Mouse (Mus musculus) mouse embryonic stem cell (cell line): Measurements from ENCODE around the gene Cers6.

Source experiments
- in situ Hi-C, 2 experiments: fragments of 300-500 bp; cut with MboI; formaldehyde crosslinking; loops; 1 replicate in 1 of 2; 3 replicates in 1 of 2; pipeline ENCODE4 v1.14.3; 2019 to 2020; ENCODE audit warnings: low sequenced_read_pairs in 2 of 2, low pct_unique_long_range_greater_than_20kb in 1 of 2, mixed read lengths in 1 of 2; ENCODE audit not compliant: unreplicated experiment in 1 of 2

Gene Cers6

GRCm38 (mm10) chr2:69080760-69081159 lies 219.5 kb downstream of the Cers6 start:
- in situ Hi-C loops, result no loop called here

- in situ Hi-C loops, result no loop called here
Observed at GRCm38 (mm10) chr2:69082499-69083197, 221.4 kb downstream of the Cers6 start.

GRCm38 (mm10) chr2:69083198-69083509 lies 221.9 kb downstream of the Cers6 start:
- in situ Hi-C loops, result no loop called here

DNA sequence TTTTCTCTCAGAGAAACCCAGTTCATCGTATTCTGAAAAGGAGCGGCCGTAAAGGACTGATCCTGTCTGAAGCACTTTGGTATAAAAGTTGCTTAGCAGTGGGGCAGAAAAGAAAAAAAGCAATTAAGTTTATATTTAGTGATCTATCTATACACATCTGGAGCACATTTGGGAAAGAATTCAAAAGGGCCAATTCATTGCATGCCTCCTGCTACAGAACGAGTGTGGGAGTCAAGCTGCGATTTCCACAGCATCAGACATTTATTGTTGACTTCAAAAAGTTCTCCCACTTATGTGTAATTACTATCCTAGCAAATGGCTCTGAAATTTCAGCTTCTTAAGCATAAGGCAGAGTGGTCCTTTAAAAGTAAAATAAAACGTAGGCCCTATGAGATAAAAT lies 223.2 kb downstream of the Cers6 start:
- in situ Hi-C loops, result no loop called here

DNA sequence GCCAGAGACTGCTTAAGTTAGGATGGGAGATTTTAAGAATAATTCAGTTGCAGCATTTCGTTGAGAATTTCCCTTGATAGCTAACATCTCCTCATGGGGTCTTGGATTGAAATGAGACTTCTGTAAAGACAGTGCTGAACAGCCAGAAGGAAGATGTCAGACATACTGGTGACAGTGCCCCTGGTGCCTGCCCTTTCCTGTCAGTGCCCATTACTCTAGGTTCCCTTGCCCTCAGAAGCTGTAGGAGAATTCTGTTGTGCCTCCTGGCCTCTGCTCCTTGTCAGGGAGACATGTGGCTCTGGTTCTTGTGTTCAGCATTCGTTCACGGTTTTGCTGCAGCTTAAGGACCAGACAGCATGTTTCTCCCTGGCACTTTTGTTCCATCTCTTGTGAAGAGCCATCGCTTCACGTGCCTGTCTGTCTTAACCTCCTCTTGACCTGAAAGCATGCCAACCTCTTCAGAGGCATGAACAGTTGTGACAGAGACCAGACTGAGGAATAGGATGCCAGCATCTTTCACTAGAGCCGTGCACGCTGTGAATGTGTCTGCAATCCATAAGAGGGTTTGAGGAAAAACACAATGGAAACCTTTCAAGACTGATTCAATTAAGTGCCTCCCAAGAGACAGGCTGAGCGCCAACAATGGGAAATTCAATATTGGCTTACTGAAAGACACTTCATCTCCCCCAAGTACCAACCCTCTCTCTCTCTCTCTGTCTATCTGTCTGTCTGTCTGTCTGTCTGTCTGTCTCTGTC lies 225.4 kb downstream of the Cers6 start:
- in situ Hi-C loops, result no loop called here

GRCm38 (mm10) chr2:69095836-69096235 lies 234.6 kb downstream of the Cers6 start:
- in situ Hi-C loops, result no loop called here

- in situ Hi-C loops, result no loop called here
Observed at GRCm38 (mm10) chr2:69096821-69097220, 235.6 kb downstream of the Cers6 start.

- in situ Hi-C loops, result no loop called here
Observed at GRCm38 (mm10) chr2:69097526-69097925, 236.3 kb downstream of the Cers6 start.

- in situ Hi-C loops, result no loop called here
Observed at GRCm38 (mm10) chr2:69098701-69099100, 237.5 kb downstream of the Cers6 start.

- in situ Hi-C loops, result no loop called here
Observed at GRCm38 (mm10) chr2:69099147-69099546, 237.9 kb downstream of the Cers6 start.

GRCm38 (mm10) chr2:69100706-69101105 lies 239.5 kb downstream of the Cers6 start:
- in situ Hi-C loops, result loop anchor here in 1 of 2 experiments (10.0 to 25.0 kb wide), 2 partner anchors 316 to 538 kb away; no protein-coding TSS in a partner anchor

DNA sequence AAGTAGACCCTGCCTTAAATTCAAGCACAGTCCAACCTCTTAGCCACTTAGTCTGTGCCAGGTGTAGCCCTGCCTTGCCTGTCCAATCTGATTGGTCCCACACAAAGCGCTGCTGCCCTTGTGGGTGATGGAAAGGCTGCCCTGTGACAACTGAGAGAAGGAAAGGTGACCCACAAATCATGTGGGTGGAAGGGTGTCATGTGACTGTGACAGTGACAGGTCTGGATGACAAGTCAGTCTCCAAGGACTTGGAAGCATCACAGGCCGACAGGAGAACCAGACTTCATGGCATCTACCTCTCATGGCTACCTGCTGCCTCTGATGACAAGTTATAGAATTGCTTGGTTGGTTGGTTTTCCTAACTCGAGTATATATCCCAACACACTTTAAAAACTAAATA lies 242.3 kb downstream of the Cers6 start:
- in situ Hi-C loops, result loop anchor here in 1 of 2 experiments (10.0 to 25.0 kb wide), 2 partner anchors 319 to 541 kb away; no protein-coding TSS in a partner anchor

DNA sequence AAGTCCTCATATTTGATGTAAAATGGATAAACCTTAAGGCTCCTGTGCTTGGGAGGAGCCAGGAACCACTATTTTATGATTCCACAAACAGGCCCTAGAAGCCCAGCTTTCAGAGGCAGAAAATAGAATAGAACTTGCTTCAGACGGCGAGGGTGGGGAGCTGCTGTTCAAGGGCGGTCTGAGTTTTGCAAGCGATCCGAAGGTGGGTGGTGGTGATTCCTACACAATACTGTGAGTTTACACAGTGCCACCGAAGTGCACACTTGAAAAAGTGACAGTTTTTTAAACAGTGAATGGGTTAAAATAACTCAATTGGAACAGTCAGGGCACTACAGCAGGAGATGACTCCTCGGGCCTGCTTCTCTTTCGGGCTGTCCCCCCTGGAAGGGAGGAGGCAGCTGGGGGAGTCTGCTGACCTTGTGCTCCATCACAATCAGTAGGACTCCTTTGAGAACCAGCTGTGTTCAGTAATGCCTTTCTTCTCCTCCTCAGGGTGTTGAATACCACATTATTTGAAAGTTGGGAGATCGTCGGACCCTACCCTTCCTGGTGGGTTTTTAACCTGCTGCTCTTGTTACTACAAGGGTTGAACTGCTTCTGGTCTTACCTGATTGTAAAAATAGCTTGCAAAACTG lies 243.4 kb downstream of the Cers6 start:
- in situ Hi-C loops, result loop anchor here in 1 of 2 experiments (10.0 to 25.0 kb wide), 2 partner anchors 320 to 542 kb away; no protein-coding TSS in a partner anchor

DNA sequence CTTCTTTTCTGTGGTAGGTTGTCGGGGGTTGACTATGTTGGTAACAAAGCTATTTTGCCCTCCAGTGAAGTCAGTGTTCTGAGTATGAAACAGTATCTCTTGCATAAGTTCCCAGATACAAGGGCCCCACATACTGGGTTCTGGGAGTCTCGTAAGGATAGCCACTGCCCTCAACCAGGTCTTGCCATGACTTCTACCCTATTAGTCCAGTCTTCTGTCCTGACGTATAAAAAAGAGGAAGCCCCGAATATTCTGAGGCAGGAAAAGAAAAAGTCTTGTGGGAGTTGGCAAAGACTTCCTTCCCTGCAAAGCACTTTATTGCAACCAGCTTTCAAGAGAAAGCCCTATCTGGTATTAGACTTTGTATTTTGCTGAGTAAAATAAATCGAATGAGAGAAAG lies 248.0 kb downstream of the Cers6 start:
- in situ Hi-C loops, result loop anchor here in 1 of 2 experiments (10.0 to 25.0 kb wide), 2 partner anchors 324 to 547 kb away; no protein-coding TSS in a partner anchor

DNA sequence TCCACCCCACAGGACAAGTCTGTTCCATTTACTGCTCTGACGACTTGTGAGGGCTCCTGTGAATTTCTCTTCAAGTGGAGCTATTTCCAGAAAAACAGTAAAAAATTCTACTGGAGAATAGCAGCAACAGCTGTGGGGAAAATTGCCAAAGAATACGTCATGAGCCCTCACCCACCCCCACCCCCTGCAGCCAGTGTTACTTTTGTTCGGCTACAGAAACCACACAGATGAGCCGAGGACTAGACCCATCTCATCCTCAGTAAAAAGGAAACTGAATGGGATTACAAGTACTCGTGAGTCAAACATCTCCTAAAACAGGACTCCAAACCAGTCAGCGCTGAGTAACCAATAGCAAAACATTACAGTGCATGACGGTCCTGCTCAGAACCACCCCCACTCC lies 248.5 kb downstream of the Cers6 start:
- in situ Hi-C loops, result loop anchor here in 1 of 2 experiments (10.0 to 25.0 kb wide), 2 partner anchors 325 to 547 kb away; no protein-coding TSS in a partner anchor

DNA sequence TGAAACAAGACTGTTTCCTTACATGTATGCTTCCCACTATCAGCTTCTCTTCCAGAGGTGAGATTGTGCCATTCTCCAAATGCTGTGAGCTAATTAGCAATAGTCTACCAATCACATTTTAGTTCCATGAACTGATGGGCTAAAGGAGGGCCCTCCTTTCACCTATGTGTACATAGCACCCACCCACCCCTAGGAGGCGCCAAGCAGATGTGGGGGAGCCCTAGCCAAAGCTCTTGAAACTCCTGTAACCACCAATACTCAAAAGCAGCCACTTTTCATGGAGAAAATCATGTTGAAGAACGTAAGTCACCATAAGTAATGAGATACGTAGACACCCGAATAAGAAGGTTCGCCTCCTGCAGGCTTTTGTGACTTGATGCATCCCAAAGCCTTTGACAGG lies 251.4 kb downstream of the Cers6 start:
- in situ Hi-C loops, result loop anchor here in 1 of 2 experiments (25.0 kb wide), 1 partner anchor 550 kb away; no protein-coding TSS in a partner anchor

DNA sequence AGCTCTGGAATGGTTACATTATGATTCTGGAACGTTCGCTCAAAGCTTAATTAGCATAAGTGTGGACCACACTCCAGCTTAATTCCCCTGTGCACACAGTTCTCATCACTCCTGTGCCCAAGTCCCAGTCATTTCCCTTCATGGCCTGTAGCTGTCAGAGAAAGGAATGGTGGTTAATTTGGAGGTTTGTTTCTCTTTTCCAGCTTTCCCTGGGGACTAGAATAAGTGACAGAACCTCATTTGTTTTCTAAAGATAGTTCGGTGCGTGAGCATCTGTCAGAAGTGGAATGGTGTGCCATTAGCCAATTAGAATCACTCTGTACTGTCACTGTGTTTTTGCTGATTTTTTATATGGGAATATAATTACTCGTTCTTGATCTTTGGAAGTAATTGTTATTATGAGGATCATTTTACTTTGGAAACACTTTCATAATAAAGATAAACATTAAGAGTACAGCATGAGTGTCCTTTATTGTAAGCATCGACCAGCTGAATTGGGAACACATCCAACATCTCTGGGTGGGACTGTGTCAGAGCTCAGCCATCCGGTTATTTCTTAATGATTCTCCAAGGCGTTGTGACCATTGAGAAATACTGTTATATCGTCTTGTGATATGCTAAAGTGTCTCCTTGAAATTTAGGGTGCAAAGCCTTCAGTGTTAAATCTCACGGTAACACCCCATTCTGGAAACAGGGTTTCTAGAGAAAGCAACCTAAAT lies 252.7 kb downstream of the Cers6 start:
- in situ Hi-C loops, result loop anchor here in 1 of 2 experiments (25.0 kb wide), 1 partner anchor 552 kb away; no protein-coding TSS in a partner anchor

DNA sequence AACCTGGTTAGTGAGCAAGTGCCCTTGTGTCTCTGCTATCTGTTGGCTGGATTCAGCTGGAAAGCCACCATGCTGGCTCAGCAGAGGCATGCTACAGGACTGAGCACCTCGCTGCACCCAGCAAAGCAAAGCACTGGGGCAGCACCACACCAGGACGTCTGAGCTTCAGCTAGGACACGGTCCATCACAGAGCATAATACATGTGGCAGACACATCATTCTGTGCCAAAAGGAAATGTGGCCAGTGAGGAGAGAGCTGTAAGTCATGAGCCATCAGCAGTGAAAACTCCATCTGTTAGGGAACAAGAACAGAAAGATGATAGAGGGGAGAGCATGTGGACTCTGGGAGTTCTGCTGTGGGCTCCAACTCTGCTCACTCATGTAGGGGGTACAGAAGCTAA lies 254.7 kb downstream of the Cers6 start:
- in situ Hi-C loops, result loop anchor here in 1 of 2 experiments (25.0 kb wide), 1 partner anchor 554 kb away; no protein-coding TSS in a partner anchor
